Mouse (Mus musculus): ENCODE measurements around the gene Skint5.
"Not testable (repeated sequence)": the region's sequence is repeated elsewhere in the genome, so short reads cannot be mapped to it uniquely, and the experiment has no call there.

The Skint5 gene

GRCm38 (mm10) chr4:113999403-113999802, at the start of gene Skint5:
TSS of gene Skint5 (minus strand) at chr4:113999503.
- DNase-seq (ENCODE audit: low spot score) = no peak

- DNase-seq (ENCODE audit: low spot score) = no peak
These were observed 42.0 kb downstream of the Skint5 start for GRCm38 (mm10) chr4:113957343-113957742.

- DNase-seq (ENCODE audit: low spot score) = no peak
These were observed 235.1 kb downstream of the Skint5 start for GRCm38 (mm10) chr4:113764182-113764581.

- DNase-seq (ENCODE audit: low spot score) = no peak
These were observed 235.6 kb downstream of the Skint5 start for GRCm38 (mm10) chr4:113763684-113764083.

GRCm38 (mm10) chr4:113448230-113448629, 551.1 kb downstream of the Skint5 start:
- not testable (repeated sequence) for DNase-seq (ENCODE audit: low spot score)

Measured in ovary, postnatal 10 days (tissue).